Mouse (Mus musculus) kidney, adult 10 weeks (tissue): ENCODE measurements around the gene Nol10. TPM values are rescaled to one million over a fixed set of nuclear protein-coding genes. Genes with fewer than 3 reads are reported as not detected.

Experiments used
- polyA plus RNA-seq: library from polyadenylated mRNA; stranded (reverse); fragments of 350-450 nt; fragmentation: Illumina TruSeq; extraction: RNeasy Lipid Tissue Mini Kit (QIAGEN cat#74804); gene quantifications from one replicate; pipeline ENCODE4 v1.2.3, GENCODE M21; 2014; ENCODE audit warnings: low read depth, low replicate concordance

Gene Nol10
- 15.1 TPM for polyA plus RNA-seq

GRCm38 (mm10) chr12:17348048-17349036, at the start of gene Nol10:
TSS of gene Nol10 (plus strand) at chr12:17348458.

GRCm38 (mm10) chr12:17329259-17329658, 19.0 kb upstream of the Nol10 start, which contains the start of gene Atp6v1c2:
TSS of gene Atp6v1c2 (minus strand) at chr12:17329359.

Other genes starting within 250 kb of the Nol10 start
- gene Kcnf1, start 171.6 kb upstream of the Nol10 start, polyA plus RNA-seq, result 0.85 TPM
- 91.0 TPM for gene Pdia6, start 81.9 kb upstream of the Nol10 start, polyA plus RNA-seq
- gene Atp6v1c2, start 19.1 kb upstream of the Nol10 start, polyA plus RNA-seq, result 18.1 TPM
- 406 TPM for gene Odc1, start 196.3 kb downstream of the Nol10 start, polyA plus RNA-seq